Mouse (Mus musculus) cortical plate, adult 2 months (tissue): Measurements from ENCODE around the gene Samd9l. TPM values are rescaled to one million over a fixed set of nuclear protein-coding genes. Genes with fewer than 3 reads are reported as not detected.
"Not testable (repeated sequence)": the region's sequence is repeated elsewhere in the genome, so short reads cannot be mapped to it uniquely, and the experiment has no call there.

Source experiments
- H3K27ac ChIP-seq: fragments of 200-500 bp; 2 replicates; pipeline ENCODE4 v1.5.1; 2012; ENCODE audit warnings: low read length, control low read depth, inconsistent platforms; ENCODE audit not compliant: insufficient read depth
- H3K4me1 ChIP-seq: fragments of 200-500 bp; 2 replicates; pipeline ENCODE4 v1.6.1; 2011; ENCODE audit warnings: low read length; ENCODE audit not compliant: control insufficient read depth, insufficient read depth
- H3K4me3 ChIP-seq: fragments of 200-500 bp; 2 replicates; pipeline ENCODE4 v1.5.1; 2011; ENCODE audit warnings: mild to moderate bottlenecking, low read length, control low read depth; ENCODE audit not compliant: insufficient read depth
- CTCF ChIP-seq: fragments of 200-500 bp; IDR thresholded peaks from 2 replicates; pipeline ENCODE4 v1.5.1; 2011; ENCODE audit warnings: mild to moderate bottlenecking, control low read depth, low read length; ENCODE audit not compliant: insufficient read depth; ENCODE audit errors: extremely low read depth
- POLR2A ChIP-seq: fragments of 200-500 bp; IDR thresholded peaks from 2 replicates; pipeline ENCODE4 v1.6.1; 2011; ENCODE audit warnings: mild to moderate bottlenecking, low read length, control low read depth; ENCODE audit not compliant: insufficient read depth; ENCODE audit errors: extremely low read depth
- polyA plus RNA-seq: library from polyadenylated mRNA; depleted of rRNA; stranded (reverse); fragments of >200 nt; gene quantifications from 2 replicates; pipeline ENCODE4 v1.2.3, GENCODE M21; 2012; rRNA removed

The Samd9l gene
- polyA plus RNA-seq, 1 experiment, result 2.2 TPM

DNA sequence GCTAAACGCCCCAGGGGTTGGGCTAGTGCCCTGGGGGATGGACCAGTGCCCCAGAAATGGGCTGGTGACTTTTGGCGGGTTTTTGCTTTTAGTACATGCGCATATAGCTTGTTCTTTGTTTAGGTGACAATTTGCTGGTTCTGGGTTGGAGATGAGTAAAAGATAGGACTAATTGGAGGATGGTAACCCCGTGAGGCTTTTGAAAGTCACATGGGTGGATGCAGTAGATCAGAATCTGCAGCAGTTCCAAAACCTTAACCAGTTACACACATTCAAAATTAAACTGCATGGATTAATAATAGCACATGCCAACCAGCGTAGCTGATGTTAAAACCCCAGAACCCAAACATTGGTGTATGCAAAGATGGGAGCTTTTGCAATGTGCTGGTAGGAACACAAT is 57.9 kb downstream of the Samd9l start:
- no peak overlapping the region for H3K4me3 ChIP-seq
- no peak overlapping the region for H3K27ac ChIP-seq
- H3K4me1 ChIP-seq, result no peaks in the 10 kb centered on the region
- TF ChIP-seq POLR2A (no peak), CTCF (no peak)

DNA sequence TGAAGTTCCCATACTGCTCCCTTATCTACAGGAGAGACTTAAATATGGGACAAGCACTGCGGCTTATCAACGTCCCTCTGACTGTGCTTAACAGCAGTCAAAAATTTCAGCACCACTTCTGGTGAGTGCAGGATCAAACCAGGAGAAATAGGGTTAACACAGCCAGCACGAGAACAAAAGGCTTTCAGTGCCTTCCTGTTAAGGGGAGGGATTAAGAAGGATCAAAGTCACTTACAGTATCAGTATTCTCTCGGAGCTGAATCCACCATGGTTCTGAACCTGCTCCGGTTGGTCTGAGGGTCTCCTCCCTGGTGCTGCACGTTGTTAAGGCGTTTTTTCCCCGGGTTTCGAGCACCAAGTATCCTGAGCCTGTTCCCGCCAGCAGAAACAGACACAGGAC is 58.4 kb downstream of the Samd9l start:
- H3K27ac ChIP-seq, H3K4me1 ChIP-seq, H3K4me3 ChIP-seq: not testable (repeated sequence)

DNA sequence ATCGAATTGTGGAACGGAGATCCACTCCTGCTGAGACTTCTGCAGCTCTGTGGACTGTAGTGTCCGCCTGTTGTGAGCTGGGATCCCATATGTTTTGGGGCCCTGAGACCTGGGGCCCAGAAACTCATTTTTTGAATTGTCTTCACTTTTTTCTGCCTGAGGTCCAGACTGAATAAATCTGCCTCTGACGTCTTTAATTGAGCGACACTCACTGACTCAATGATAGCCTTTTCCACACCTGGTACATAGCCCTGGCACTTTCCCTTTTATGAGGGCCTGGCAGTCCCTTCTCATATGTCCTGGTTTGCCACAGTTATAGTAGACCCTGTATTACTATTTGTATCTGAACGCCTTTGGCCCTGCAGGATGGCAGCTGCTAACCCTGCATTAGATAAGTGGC is 60.2 kb downstream of the Samd9l start:
- not testable (repeated sequence) for H3K4me3 ChIP-seq, H3K4me1 ChIP-seq, H3K27ac ChIP-seq

Other genes starting within 250 kb of the Samd9l start
- 0.38 and 0.51 TPM in 2 replicates for gene Hepacam2, start 98.7 kb upstream of the Samd9l start, polyA plus RNA-seq
- gene Vps50, start 98.8 kb upstream of the Samd9l start, polyA plus RNA-seq, result 33.9 and 37.5 TPM in 2 replicates